In the genomic region with DNA sequence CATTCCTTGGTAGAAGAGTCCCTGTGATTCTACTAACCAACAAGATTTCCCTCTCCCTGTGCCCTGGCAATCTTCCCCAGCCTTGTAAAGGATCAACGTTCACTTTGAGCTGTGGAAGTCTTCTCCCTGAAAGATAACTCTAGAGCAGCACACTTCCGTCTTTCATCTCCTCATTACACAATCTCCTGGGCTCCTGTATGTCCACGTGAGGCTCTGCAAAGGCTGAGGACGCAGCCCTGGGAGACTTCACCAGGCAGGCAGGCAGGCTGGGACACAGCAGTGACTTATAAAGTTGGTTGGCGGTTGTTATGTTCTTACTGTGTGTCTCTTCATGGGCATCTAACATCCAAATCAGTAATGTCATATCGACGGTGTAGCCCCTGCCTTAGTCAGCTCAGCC, we compare ENCODE assay signal across 24 mouse cellular contexts.
DNase-seq lines count a peak whose midpoint lies in the region; ATAC-seq lines count a peak whose summit lies in the region.
"Had no signal": no experiment of that assay in that cellular context is flagged by ENCODE, and none has a peak within 500 bp of the region (broad histone marks: within the 10 kb centered on the region; RNA-seq: fewer than 3 reads in every experiment).

No protein-coding gene starts in this region.

- no peak overlapping the region; the same call in 1 of the 2 replicates for H3K4me2 ChIP-seq in heart, embryonic 11.5 days
- H3K4me2 ChIP-seq in heart, embryonic 12.5 days, result no peak overlapping the region
- H3K4me2 ChIP-seq in heart, embryonic 14.5 days (ENCODE audit: low read length), result 0 out of 2 replicates have a peak overlapping the region, but pooled peaks have one; percentile 13
- H3K4me2 ChIP-seq: embryonic facial prominence, embryonic 13.5 days; forebrain, embryonic 15.5 days; hindbrain, embryonic 15.5 days; lung, embryonic 15.5 days had no signal

- no peak overlapping the region for H3K9ac ChIP-seq in heart, embryonic 11.5 days (ENCODE audit: low read depth, low read length)
- no peak overlapping the region for H3K9ac ChIP-seq in heart, embryonic 12.5 days
- no peak overlapping the region for H3K9ac ChIP-seq in heart, embryonic 14.5 days (ENCODE audit: low read length)
- H3K9ac ChIP-seq: embryonic facial prominence, embryonic 13.5 days; forebrain, embryonic 15.5 days; hindbrain, embryonic 15.5 days; liver, embryonic 14.5 days; lung, embryonic 15.5 days had no signal

- ATAC-seq in heart, embryonic 11.5 days (replicated peaks; ENCODE audit: insufficient number of reproducible peaks, low FRiP score, low TSS enrichment), result peak; percentile 46; the same call in 1 of the 2 replicates
- ATAC-seq in heart, embryonic 12.5 days (ENCODE audit: insufficient number of reproducible peaks, low FRiP score), result no peak
- ATAC-seq in heart, embryonic 14.5 days (ENCODE audit: insufficient number of reproducible peaks, insufficient read depth, low FRiP score, low read depth), result no peak
- ATAC-seq in granulocyte monocyte progenitor cell, adult 5-6 weeks (replicated peaks; ENCODE audit: poor library complexity, severe bottlenecking), result no peak
- ATAC-seq: forebrain, embryonic 15.5 days; inflammation-experienced regulatory T-cells, adult 6 months had no signal

- no peak overlapping the region for H3K4me3 ChIP-seq in heart, embryonic 11.5 days (ENCODE audit: low read depth, low read length)
- no peak overlapping the region for H3K4me3 ChIP-seq in heart, embryonic 12.5 days
- H3K4me3 ChIP-seq in heart, embryonic 14.5 days (ENCODE audit: control insufficient read depth in 1 of 2, insufficient read depth in 1 of 2, low read depth in 1 of 2, low read length in 2 of 2), result no peak overlapping the region
- H3K4me3 ChIP-seq: embryonic facial prominence, embryonic 13.5 days; forebrain, embryonic 10.5 days; forebrain, embryonic 15.5 days; hindbrain, embryonic 15.5 days; lung, embryonic 15.5 days had no signal

- DNase-seq in lung, postnatal 25 days (ENCODE audit: low spot score), result peak; percentile 22
- DNase-seq in lung, postnatal 14 days, result no peak
- DNase-seq in heart, postnatal 4 days, result peak; percentile 5
- DNase-seq in T-cell, adult 2 months (ENCODE audit: low spot score), result no peak
- DNase-seq: adrenal gland, postnatal 10 days; cerebellum, adult 11 months; cerebellum, adult 9-11 months; kidney, adult 2 months; kidney, postnatal 14 days; liver; midbrain, embryonic 14.5 days; thymus, postnatal 14 days had no signal

- H3K27ac ChIP-seq in heart, embryonic 11.5 days (ENCODE audit: low read depth, low read length), result no peak overlapping the region
- no peak overlapping the region for H3K27ac ChIP-seq in heart, embryonic 12.5 days (ENCODE audit: poor library complexity, severe bottlenecking)
- no peak overlapping the region for H3K27ac ChIP-seq in heart, embryonic 14.5 days (replicated peaks in 1 of 2; ENCODE audit: control insufficient read depth in 1 of 2, insufficient read depth in 1 of 2, low read depth in 2 of 2, low read length in 2 of 2)
- H3K27ac ChIP-seq: embryonic facial prominence, embryonic 13.5 days; forebrain, embryonic 10.5 days; forebrain, embryonic 15.5 days; hindbrain, embryonic 15.5 days; liver, embryonic 14.5 days; lung, embryonic 15.5 days had no signal

- no peaks in the 10 kb centered on the region for H3K9me3 ChIP-seq in heart, embryonic 11.5 days (replicated peaks; ENCODE audit: control insufficient read depth, low read length)
- no peaks in the 10 kb centered on the region for H3K9me3 ChIP-seq in heart, embryonic 12.5 days (replicated peaks)
- H3K9me3 ChIP-seq in heart, embryonic 14.5 days (ENCODE audit: control insufficient read depth, low read length), result no peaks in the 10 kb centered on the region
- H3K9me3 ChIP-seq: embryonic facial prominence, embryonic 13.5 days; forebrain, embryonic 10.5 days; forebrain, embryonic 15.5 days; hindbrain, embryonic 15.5 days; lung, embryonic 15.5 days had no signal

- H3K27me3 ChIP-seq in heart, embryonic 11.5 days (ENCODE audit: control insufficient read depth, insufficient read depth, low read length), result peaks cover 43% of the 10 kb centered on the region
- H3K27me3 ChIP-seq in heart, embryonic 12.5 days (replicated peaks), result peaks cover 55% of the 10 kb centered on the region
- H3K27me3 ChIP-seq in heart, embryonic 14.5 days (ENCODE audit: control insufficient read depth, insufficient read depth, low read length), result peaks cover 76% of the 10 kb centered on the region
- H3K27me3 ChIP-seq: CH12.LX; embryonic facial prominence, embryonic 13.5 days; forebrain, embryonic 15.5 days; hindbrain, embryonic 15.5 days; lung, embryonic 15.5 days had no signal

- H3K4me1 ChIP-seq in heart, embryonic 11.5 days (ENCODE audit: control insufficient read depth, insufficient read depth, low read length), result peaks cover 10% of the 10 kb centered on the region
- H3K4me1 ChIP-seq in heart, embryonic 12.5 days (replicated peaks), result peaks cover 14% of the 10 kb centered on the region
- H3K4me1 ChIP-seq in heart, embryonic 14.5 days (ENCODE audit: control insufficient read depth in 2 of 2, insufficient read depth in 2 of 2, low read length in 2 of 2), result peaks cover 0 to 11% of the 10 kb centered on the region in 2 experiments; a peak in 2 of 4 replicates
- H3K4me1 ChIP-seq: forebrain, embryonic 15.5 days; hindbrain, embryonic 15.5 days; lung, embryonic 15.5 days had no signal

- 33% methylated on average over 7 of the region's 7 CpGs for WGBS in heart, embryonic 11.5 days (ENCODE audit: insufficient replicate concordance)
- 31% methylated on average over 7 of the region's 7 CpGs for WGBS in heart, embryonic 12.5 days
- WGBS in heart, embryonic 14.5 days, result 26% methylated on average over 7 of the region's 7 CpGs

- no peaks in the 10 kb centered on the region for H3K36me3 ChIP-seq in heart, embryonic 11.5 days (ENCODE audit: control insufficient read depth, insufficient read depth, low read length)
- H3K36me3 ChIP-seq in heart, embryonic 12.5 days, result no peaks in the 10 kb centered on the region
- H3K36me3 ChIP-seq in heart, embryonic 14.5 days (ENCODE audit: control insufficient read depth, insufficient read depth, low read length), result no peaks in the 10 kb centered on the region
- H3K36me3 ChIP-seq: embryonic facial prominence, embryonic 13.5 days; forebrain, embryonic 10.5 days; forebrain, embryonic 15.5 days; hindbrain, embryonic 15.5 days; lung, embryonic 15.5 days had no signal

Comparison
In these comparisons a context has a peak if more than half of its experiments do, and no peak if none do; other contexts are left out.
1. DNase-seq: peak in lung, postnatal 25 days (single experiment) and heart, postnatal 4 days (single experiment); none in lung, postnatal 14 days (single experiment) and T-cell, adult 2 months (single experiment).